Mouse (Mus musculus) lung, adult 2 months (tissue): ENCODE measurements around the gene Tmc4. TPM values are rescaled to one million over a fixed set of nuclear protein-coding genes. Genes with fewer than 3 reads are reported as not detected.
A peak's percentile ranks its signal among the peaks of the same experiment; 100 is the strongest.

Experiments
- DNase-seq: peaks from one replicate; pipeline ENCODE4 v3.0.0; 2022
- H3K4me1 ChIP-seq: fragments of 200-500 bp; 2 replicates; pipeline ENCODE4 v1.6.1; 2011; ENCODE audit warnings: low read length; ENCODE audit not compliant: control insufficient read depth, insufficient read depth
- H3K4me3 ChIP-seq: fragments of 200-500 bp; replicated peaks from 2 replicates; pipeline ENCODE3; 2011; ENCODE audit warnings: low read depth, mild to moderate bottlenecking, control low read depth, low read length; ENCODE audit errors: extremely low read depth
- CTCF ChIP-seq: fragments of 200-500 bp; IDR thresholded peaks from 2 replicates; pipeline ENCODE4 v1.5.1; 2011; ENCODE audit warnings: mild to moderate bottlenecking, low read length, control low read depth; ENCODE audit not compliant: insufficient read depth
- POLR2A ChIP-seq: fragments of 200-500 bp; IDR thresholded peaks from 2 replicates; pipeline ENCODE4 v1.6.1; 2011; ENCODE audit warnings: low read depth, mild to moderate bottlenecking, control low read depth, low read length, borderline replicate concordance; ENCODE audit errors: extremely low read depth
- whole genome bisulfite sequencing: fragments of 180-500 bp; shearing (Covaris S2); methylation state at CpG from one replicate; pipeline ENCODE4 v1.1.7; 2018; 5-methylcytosine and 5-hydroxymethylcytosine counted together
- polyA plus RNA-seq: library from polyadenylated mRNA; depleted of rRNA; stranded (reverse); fragments of >200 nt; gene quantifications from 2 replicates; pipeline ENCODE4 v1.2.3, GENCODE M21; 2012

Tmc4 gene
- polyA plus RNA-seq, 1 experiment, result 83.7 TPM

GRCm38 (mm10) chr7:3692987-3693808 is 15.8 kb upstream of the Tmc4 start, which contains the start of gene Mboat7:
Mboat7 (minus strand) TSS chr7:3693523.
- WGBS, result under 1% methylated on average over 55 of the region's 55 CpGs
- TF ChIP-seq POLR2A (peak; percentile 96; the same call in 1 of the 2 replicates), CTCF (no peak)
- Histone ChIP-seq H3K4me3 (peak within 1 kb of the TSS; percentile 59), H3K4me1 (no peaks in the 10 kb centered on the region)
- peak; percentile 95 for DNase-seq

GRCm38 (mm10) chr7:3692382-3692986 is 15.1 kb upstream of the Tmc4 start, which contains the start of gene Tsen34:
Tsen34 (plus strand) TSS chr7:3692863.
- under 1% methylated on average over 49 of the region's 49 CpGs for WGBS
- DNase-seq, result no peak
- no peak for TF ChIP-seq POLR2A
- TF ChIP-seq CTCF, result no peak
- no peaks in the 10 kb centered on the region for H3K4me1 ChIP-seq
- peak within 1 kb of the TSS; percentile 59 for H3K4me3 ChIP-seq

- TF ChIP-seq POLR2A, result no peak
- no peak for TF ChIP-seq CTCF
- 31% methylated on average over 3 of the region's 3 CpGs for WGBS
- Histone ChIP-seq H3K4me3 (peak overlapping the region; percentile 59), H3K4me1 (no peaks in the 10 kb centered on the region)
- DNase-seq, result no peak
Measured at GRCm38 (mm10) chr7:3691919-3692318, 14.6 kb upstream of the Tmc4 start.

- DNase-seq, result no peak
- TF ChIP-seq CTCF, result no peak
- no peak for TF ChIP-seq POLR2A
- 88% methylated on average over 31 of the region's 31 CpGs for WGBS
- no peak overlapping the region for H3K4me3 ChIP-seq
- H3K4me1 ChIP-seq, result no peaks in the 10 kb centered on the region
Measured at GRCm38 (mm10) chr7:3685400-3686187, 8.2 kb upstream of the Tmc4 start.

- Histone ChIP-seq H3K4me1 (no peaks in the 10 kb centered on the region), H3K4me3 (no peak overlapping the region)
- DNase-seq, result no peak
- 84% methylated on average over 8 of the region's 8 CpGs for WGBS
- no peak for TF ChIP-seq POLR2A
- no peak for TF ChIP-seq CTCF
Measured at GRCm38 (mm10) chr7:3684698-3685097, 7.3 kb upstream of the Tmc4 start.

- TF ChIP-seq CTCF (no peak), POLR2A (no peak)
- Histone ChIP-seq H3K4me3 (no peak overlapping the region), H3K4me1 (no peaks in the 10 kb centered on the region)
- no peak for DNase-seq
- WGBS, result 78% methylated on average over 10 of the region's 10 CpGs
Measured at GRCm38 (mm10) chr7:3683908-3684550, 6.7 kb upstream of the Tmc4 start.

- 70% methylated on average over 12 of the region's 12 CpGs for WGBS
- DNase-seq, result no peak
- TF ChIP-seq CTCF (no peak), POLR2A (no peak)
- Histone ChIP-seq H3K4me3 (no peak overlapping the region), H3K4me1 (no peaks in the 10 kb centered on the region)
Measured at GRCm38 (mm10) chr7:3676371-3676770, 982 bp downstream of the Tmc4 start.

GRCm38 (mm10) chr7:3675228-3675548 is 2.2 kb downstream of the Tmc4 start:
- Histone ChIP-seq H3K4me1 (no peaks in the 10 kb centered on the region), H3K4me3 (no peak overlapping the region)
- DNase-seq, result no peak
- no peak for TF ChIP-seq CTCF
- no peak for TF ChIP-seq POLR2A
- WGBS, result 85% methylated on average over 3 of the region's 3 CpGs
